ENCODE assay signal across 8 mouse cellular contexts in the genomic region with DNA sequence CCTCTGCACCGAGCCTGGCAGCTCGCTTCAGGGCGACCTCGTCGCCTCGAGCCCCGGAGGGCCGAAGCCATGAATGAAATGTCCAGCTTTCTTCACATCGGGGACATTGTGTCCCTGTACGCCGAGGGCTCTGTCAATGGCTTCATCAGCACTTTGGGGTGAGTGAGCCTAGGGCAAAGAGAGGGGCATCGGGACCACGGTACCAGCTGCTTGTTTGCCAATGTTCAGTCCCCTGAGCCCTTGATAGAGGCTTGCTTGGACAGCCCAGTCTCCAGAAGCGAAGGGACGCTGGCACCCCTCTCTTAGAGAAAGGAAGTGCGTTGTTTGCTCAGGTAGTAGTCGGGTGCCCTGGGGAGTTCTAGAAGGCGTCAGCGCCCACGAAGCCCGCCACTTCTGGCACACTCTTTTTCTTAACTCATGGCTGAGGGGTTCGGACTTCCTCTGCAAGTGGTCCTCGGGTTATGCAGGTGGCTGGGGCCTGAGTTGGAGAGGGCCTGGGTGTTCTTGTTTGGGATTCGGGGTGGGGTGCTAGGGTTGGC. TPM values are rescaled to one million over a fixed set of nuclear protein-coding genes. Genes with fewer than 3 reads are reported as not detected.
DNase-seq lines count a peak whose midpoint lies in the region; ATAC-seq and TF ChIP-seq lines count a peak whose summit lies in the region.

No protein-coding gene starts in this region.

- no peak for TF ChIP-seq POLR2A in CH12.LX (IDR thresholded peaks at IDR 0.05; ENCODE audit: low read depth, low read length)

- H3K27me3 ChIP-seq in heart, embryonic 11.5 days (ENCODE audit: control insufficient read depth, insufficient read depth, low read length) = peaks cover 15% of the 10 kb centered on the region
- H3K27me3 ChIP-seq in CH12.LX (replicated peaks) = no peaks in the 10 kb centered on the region
- peaks cover 49% of the 10 kb centered on the region for H3K27me3 ChIP-seq in forebrain, embryonic 15.5 days
- peaks cover 6% of the 10 kb centered on the region; the same call in 1 of the 2 replicates for H3K27me3 ChIP-seq in liver, postnatal 0 days (ENCODE audit: insufficient read depth, low read length)

- peak overlapping the region; percentile 59 for H3K4me3 ChIP-seq in heart, embryonic 11.5 days (ENCODE audit: low read depth, low read length)
- peak overlapping the region; percentile 62 to 70 (median 65) for H3K4me3 ChIP-seq in CH12.LX (replicated peaks in 1 of 3; ENCODE audit: low read depth in 2 of 3, low read length in 2 of 3, poor library complexity in 1 of 3)
- H3K4me3 ChIP-seq in forebrain, embryonic 15.5 days = peak overlapping the region; percentile 45
- peak overlapping the region; percentile 64 for H3K4me3 ChIP-seq in liver, postnatal 0 days (ENCODE audit: low read depth, low read length)

- peak overlapping the region; percentile 89; the same call in 1 of the 2 replicates for H3K27ac ChIP-seq in heart, embryonic 11.5 days (ENCODE audit: low read depth, low read length)
- peak overlapping the region; percentile 1; the same call in 1 of the 2 replicates for H3K27ac ChIP-seq in CH12.LX (ENCODE audit: insufficient read depth, low read depth)
- H3K27ac ChIP-seq in forebrain, embryonic 15.5 days (replicated peaks) = no peak overlapping the region
- peak overlapping the region; percentile 84; the same call in 1 of the 2 replicates for H3K27ac ChIP-seq in liver, postnatal 0 days (ENCODE audit: low read depth)

- no peaks in the 10 kb centered on the region for H3K9me3 ChIP-seq in heart, embryonic 11.5 days (replicated peaks; ENCODE audit: control insufficient read depth, low read length)
- peaks cover 2% of the 10 kb centered on the region for H3K9me3 ChIP-seq in CH12.LX (replicated peaks; ENCODE audit: low read length)
- H3K9me3 ChIP-seq in forebrain, embryonic 15.5 days = no peaks in the 10 kb centered on the region
- H3K9me3 ChIP-seq in liver, postnatal 0 days (ENCODE audit: low read length) = no peaks in the 10 kb centered on the region

- H3K9ac ChIP-seq in heart, embryonic 11.5 days (ENCODE audit: low read depth, low read length) = peak overlapping the region; percentile 83
- peak overlapping the region; percentile 10 for H3K9ac ChIP-seq in CH12.LX (ENCODE audit: insufficient read depth, low read depth)
- H3K9ac ChIP-seq in forebrain, embryonic 15.5 days (replicated peaks) = peak overlapping the region; percentile 22
- H3K9ac ChIP-seq in liver, postnatal 0 days (replicated peaks) = peak overlapping the region; percentile 64

- TF ChIP-seq CTCF in CH12.LX (conservative IDR thresholded peaks at IDR 0.05 in 1 of 2, IDR thresholded peaks at IDR 0.05 in 1 of 2; ENCODE audit: low read depth in 2 of 2, low read length in 2 of 2) = no peak
- TF ChIP-seq CTCF in liver, postnatal 0 days (IDR thresholded peaks at IDR 0.05; ENCODE audit: low read depth) = no peak

- no peak for DNase-seq in heart, postnatal 10 days
- DNase-seq in CH12.LX (ENCODE audit: extremely low read depth) = no peak
- DNase-seq in liver, postnatal 0 days = no peak
- DNase-seq in urinary bladder, adult 18-20 months (ENCODE audit: low spot score in 2 of 2) = no peak
- no peak for DNase-seq in layer of hippocampus, adult 9-10 months (ENCODE audit: low spot score)
- DNase-seq in kidney, postnatal 10 days = no peak

- dilution Hi-C loops in CH12.LX (cut with MboI; ENCODE audit: extremely low pct_ligation_motif_present, extremely low pct_unique_long_range_greater_than_20kb, low sequenced_read_pairs) = no loop called here

- no peaks in the 10 kb centered on the region for H3K36me3 ChIP-seq in heart, embryonic 11.5 days (ENCODE audit: control insufficient read depth, insufficient read depth, low read length)
- peaks cover 0 to 1% of the 10 kb centered on the region in 2 experiments for H3K36me3 ChIP-seq in CH12.LX (replicated peaks in 1 of 2; ENCODE audit: control insufficient read depth in 1 of 2, insufficient read depth in 1 of 2, low read length in 1 of 2)
- H3K36me3 ChIP-seq in forebrain, embryonic 15.5 days = no peaks in the 10 kb centered on the region
- no peaks in the 10 kb centered on the region for H3K36me3 ChIP-seq in liver, postnatal 0 days (replicated peaks; ENCODE audit: insufficient read depth, low read length)

- in situ Hi-C loops in CH12.LX (cut with MboI; ENCODE audit: low pct_ligation_motif_present, low pct_unique_long_range_greater_than_20kb, low sequenced_read_pairs) = no loop called here

- no peak for TF ChIP-seq RAD21 in CH12.LX (IDR thresholded peaks at IDR 0.05; ENCODE audit: low read depth, low read length)

- H3K4me2 ChIP-seq in heart, embryonic 11.5 days = peak overlapping the region; percentile 98
- H3K4me2 ChIP-seq in CH12.LX (ENCODE audit: insufficient read depth, low read depth, poor library complexity, severe bottlenecking) = peak overlapping the region; percentile 83
- peak overlapping the region; percentile 75 for H3K4me2 ChIP-seq in forebrain, embryonic 15.5 days (replicated peaks)
- peak overlapping the region; percentile 98 for H3K4me2 ChIP-seq in liver, postnatal 0 days (ENCODE audit: low read depth, low read length)

- peaks cover 12% of the 10 kb centered on the region for H3K4me1 ChIP-seq in heart, embryonic 11.5 days (ENCODE audit: control insufficient read depth, insufficient read depth, low read length)
- H3K4me1 ChIP-seq in CH12.LX (ENCODE audit: control insufficient read depth in 1 of 2, insufficient read depth in 2 of 2) = peaks cover 6 to 42% of the 10 kb centered on the region in 2 experiments; a peak in 3 of 4 replicates
- peaks cover 17% of the 10 kb centered on the region for H3K4me1 ChIP-seq in forebrain, embryonic 15.5 days
- H3K4me1 ChIP-seq in liver, postnatal 0 days (ENCODE audit: insufficient read depth) = peaks cover 13% of the 10 kb centered on the region

- no peak for ATAC-seq in heart, embryonic 11.5 days (replicated peaks; ENCODE audit: insufficient number of reproducible peaks, low FRiP score, low TSS enrichment)
- ATAC-seq in forebrain, embryonic 15.5 days (replicated peaks) = no peak
- no peak; the same call in 1 of the 2 replicates for ATAC-seq in liver, postnatal 0 days

- 1% methylated on average over 24 of the region's 24 CpGs for WGBS in heart, embryonic 11.5 days (ENCODE audit: insufficient replicate concordance)
- under 1% methylated on average over 24 of the region's 24 CpGs for WGBS in forebrain, embryonic 15.5 days
- 2% methylated on average over 24 of the region's 24 CpGs for WGBS in liver, postnatal 0 days (ENCODE audit: insufficient replicate concordance)

- H3K79me2 ChIP-seq in CH12.LX (replicated peaks; ENCODE audit: control insufficient read depth, extremely low read depth, insufficient read depth, poor library complexity, severe bottlenecking) = no peaks in the 10 kb centered on the region

- TF ChIP-seq EP300 in CH12.LX (IDR thresholded peaks at IDR 0.05; ENCODE audit: low read length) = no peak
- no peak for TF ChIP-seq EP300 in liver, postnatal 0 days (IDR thresholded peaks at IDR 0.05; ENCODE audit: low read depth)

- intact Hi-C loops in heart, postnatal 10 days (cut with DNase I) = no loop called here

TF ChIP-seq in CH12.LX, 34 proteins besides CTCF, POLR2A, EP300 and RAD21:
- no peak for TF ChIP-seq ZNF384 (IDR thresholded peaks at IDR 0.05; ENCODE audit: low read depth, low read length)
- 0 out of 2 replicates have a peak, but pooled peaks have one; percentile 9 for TF ChIP-seq UBTF (IDR thresholded peaks at IDR 0.05; ENCODE audit: low read depth, low read length)
- no peak for TF ChIP-seq SIN3A (IDR thresholded peaks at IDR 0.05; ENCODE audit: low read length)
- 0 out of 2 replicates have a peak, but pooled peaks have one; percentile 26 for TF ChIP-seq RCOR1 (conservative IDR thresholded peaks at IDR 0.05; ENCODE audit: low read depth, low read length)

RNA-seq across cellular contexts. Expression of a gene that starts 0.5 kb away (rescaled TPM):
- polyA plus RNA-seq in heart, embryonic 11.5 days (2014; fragmentation: Nextera tagmentation; extraction: Ambion mirVana) = 2.1 and 2.2 TPM in 2 replicates
- total RNA-seq in heart, postnatal 10 days (2021) = 1 to 10 TPM; 8.0 to 9.0 TPM
- total RNA-seq in CH12.LX (2012; rRNA removed) (8.3 and 11.3 TPM in 2 replicates), CH12.LX (2014; rRNA removed) (2.5 TPM in 2 replicates)
- 8.5 and 9.5 TPM in 2 replicates for polyA plus RNA-seq in CH12.LX (2012; ENCODE audit: insufficient read length, low read depth)
- 0.43 and 0.46 TPM in 2 replicates for polyA plus RNA-seq in forebrain, embryonic 15.5 days (2015; fragmentation: Nextera tagmentation; extraction: Ambion mirVana)
- 0.36 and 0.45 TPM in 2 replicates for polyA plus RNA-seq in liver, postnatal 0 days (2015; fragmentation: Nextera tagmentation; extraction: Ambion mirVana)

RNA-seq across cellular contexts. Expression of a gene that starts 28.8 kb away (rescaled TPM):
- 11.0 and 11.4 TPM in 2 replicates for polyA plus RNA-seq in heart, embryonic 11.5 days (2014; fragmentation: Nextera tagmentation; extraction: Ambion mirVana)
- total RNA-seq in heart, postnatal 10 days (2021) = 10 to 100 TPM; 40.4 to 43.2 TPM
- 57.3 and 69.8 TPM in 2 replicates for total RNA-seq in CH12.LX (2012; rRNA removed)
- 61.8 and 62.9 TPM in 2 replicates for total RNA-seq in CH12.LX (2014; rRNA removed)
- polyA plus RNA-seq in CH12.LX (2012; ENCODE audit: insufficient read length, low read depth) = 123 and 140 TPM in 2 replicates
- polyA plus RNA-seq in forebrain, embryonic 15.5 days (2015; fragmentation: Nextera tagmentation; extraction: Ambion mirVana) = 2.3 and 2.7 TPM in 2 replicates
- 2.7 and 2.9 TPM in 2 replicates for polyA plus RNA-seq in liver, postnatal 0 days (2015; fragmentation: Nextera tagmentation; extraction: Ambion mirVana)

Comparison
In these comparisons a context has a peak if more than half of its experiments do, and no peak if none do; other contexts are left out.
1. H3K9ac ChIP-seq: peak in every context shown above with its lines; median percentile 83 in heart, embryonic 11.5 days; 64 in liver, postnatal 0 days; 22 in forebrain, embryonic 15.5 days; 10 in CH12.LX.